Mouse (Mus musculus) hindbrain, embryonic 11.5 days (tissue): ENCODE data around the gene 4930474N05Rik. TPM values are rescaled to one million over a fixed set of nuclear protein-coding genes. Genes with fewer than 3 reads are reported as not detected.

ENCODE experiments used
- ATAC-seq: fragments of 200-750 bp; cut with Nextera tagmentation; 2 replicates; pipeline ENCODE4 v1.8.0; 2017; ENCODE audit warnings: mild to moderate bottlenecking, moderate TSS enrichment, moderate library complexity; ENCODE audit not compliant: low FRiP score
- DNase-seq: peaks from one replicate; pipeline ENCODE4 v3.0.0-alpha.2; 2015; ENCODE audit warnings: low spot score
- H3K27ac ChIP-seq: fragments of 300-500 bp; sonication (generic); 2 replicates; pipeline ENCODE4 v1.5.1; 2014; ENCODE audit warnings: mild to moderate bottlenecking, low read depth, low read length
- H3K27me3 ChIP-seq: fragments of 300-500 bp; sonication (generic); 2 replicates; pipeline ENCODE4 v1.6.1; 2014; ENCODE audit warnings: mild to moderate bottlenecking, low read length, moderate library complexity, mixed read lengths; ENCODE audit not compliant: control insufficient read depth, insufficient read depth
- H3K36me3 ChIP-seq: fragments of 300-500 bp; sonication (generic); 2 replicates; pipeline ENCODE4 v1.6.1; 2014; ENCODE audit warnings: mild to moderate bottlenecking, low read length, moderate library complexity, mixed read lengths; ENCODE audit not compliant: control insufficient read depth, insufficient read depth
- H3K4me1 ChIP-seq: fragments of 300-500 bp; sonication (generic); replicated peaks from 2 replicates; pipeline ENCODE4 v1.6.1; 2014; ENCODE audit warnings: low read length, mixed read lengths; ENCODE audit not compliant: control insufficient read depth, insufficient read depth
- H3K4me2 ChIP-seq: fragments of 300-500 bp; sonication (generic); replicated peaks from 2 replicates; pipeline ENCODE4 v1.6.1; 2014; ENCODE audit warnings: mild to moderate bottlenecking, low read depth, low read length
- H3K4me3 ChIP-seq: fragments of 300-500 bp; sonication (generic); 2 replicates; pipeline ENCODE4 v1.5.1; 2014; ENCODE audit warnings: low read depth, low read length
- H3K9ac ChIP-seq: fragments of 300-500 bp; sonication (generic); 2 replicates; pipeline ENCODE4 v1.6.1; 2014; ENCODE audit warnings: low read depth, low read length
- H3K9me3 ChIP-seq: fragments of 300-500 bp; sonication (generic); 2 replicates; pipeline ENCODE4 v1.6.1; 2016; ENCODE audit warnings: low read length; ENCODE audit not compliant: control insufficient read depth
- WGBS: fragments of 180-500 bp; shearing (Covaris S2); extraction: QIAGEN DNeasy Blood & Tissue Kit; methylation state at CpG from one replicate; pipeline ENCODE4 v1.1.7; 2014; 5-methylcytosine and 5-hydroxymethylcytosine counted together
- polyA plus RNA-seq: library from polyadenylated mRNA; unstranded; fragments of >200 nt; fragmentation: Nextera tagmentation; extraction: Ambion mirVana; gene quantifications from 2 replicates; pipeline ENCODE4 v1.2.1, GENCODE M21; 2014

The 4930474N05Rik gene
- polyA plus RNA-seq, 1 experiment from 2014 or later, result not detected

DNA sequence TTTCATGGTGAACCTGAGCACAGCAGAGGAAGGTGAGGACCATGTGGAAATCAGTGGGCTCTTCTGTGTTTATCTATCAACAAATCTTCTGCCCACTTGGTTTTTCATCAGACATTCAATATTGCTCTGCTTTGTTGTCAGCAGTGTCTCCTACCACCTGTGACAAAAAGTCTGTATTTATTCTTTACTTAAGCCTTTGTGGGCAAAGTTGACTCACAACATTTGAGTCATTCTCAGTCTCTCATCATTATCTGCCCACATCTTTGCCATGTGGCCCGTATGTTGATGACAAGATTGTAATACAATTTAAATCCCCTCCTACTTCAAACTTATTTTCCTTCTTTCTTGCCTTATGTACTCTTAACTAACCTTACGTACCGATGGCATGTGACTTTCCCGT is 43.0 kb downstream of the 4930474N05Rik start:
- Histone ChIP-seq H3K4me3 (no peak overlapping the region), H3K27ac (no peak overlapping the region), H3K4me2 (no peak overlapping the region), H3K4me1 (no peaks in the 10 kb centered on the region), H3K27me3 (no peaks in the 10 kb centered on the region), H3K9me3 (no peaks in the 10 kb centered on the region), H3K9ac (no peak overlapping the region), H3K36me3 (no peaks in the 10 kb centered on the region)
- 92% methylated on average over 4 of the region's 4 CpGs for WGBS
- DNase-seq (no peak), ATAC-seq (no peak)

DNA sequence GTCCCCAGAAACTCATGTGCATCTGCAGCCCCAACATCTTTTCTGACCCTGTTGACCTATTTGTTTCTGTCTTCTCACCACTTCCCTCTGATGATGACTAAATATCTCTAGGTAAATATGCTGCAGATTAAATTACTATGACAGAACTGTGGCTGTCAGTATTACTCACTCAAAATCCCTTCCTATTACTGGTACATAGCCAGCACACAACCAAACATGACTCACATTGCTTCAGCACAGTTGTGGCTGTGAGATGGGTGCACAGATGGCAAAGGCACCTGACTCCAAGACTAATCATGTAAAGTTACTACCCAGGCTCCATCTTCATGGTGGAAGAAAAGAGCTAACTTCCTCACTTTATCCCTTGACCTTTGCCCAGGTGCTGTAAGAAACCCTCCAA is 50.5 kb downstream of the 4930474N05Rik start:
- Histone ChIP-seq H3K27me3 (no peaks in the 10 kb centered on the region), H3K9me3 (no peaks in the 10 kb centered on the region), H3K9ac (no peak overlapping the region), H3K4me3 (no peak overlapping the region), H3K36me3 (no peaks in the 10 kb centered on the region), H3K4me2 (no peak overlapping the region), H3K27ac (no peak overlapping the region), H3K4me1 (no peaks in the 10 kb centered on the region)
- DNase-seq, result no peak
- no peak for ATAC-seq
